Mouse (Mus musculus): ENCODE measurements around the gene Soga3. TPM values are rescaled to one million over a fixed set of nuclear protein-coding genes. Genes with fewer than 3 reads are reported as not detected.

The Soga3 gene
- polyA plus RNA-seq, 1 experiment = 1.3 TPM

DNA sequence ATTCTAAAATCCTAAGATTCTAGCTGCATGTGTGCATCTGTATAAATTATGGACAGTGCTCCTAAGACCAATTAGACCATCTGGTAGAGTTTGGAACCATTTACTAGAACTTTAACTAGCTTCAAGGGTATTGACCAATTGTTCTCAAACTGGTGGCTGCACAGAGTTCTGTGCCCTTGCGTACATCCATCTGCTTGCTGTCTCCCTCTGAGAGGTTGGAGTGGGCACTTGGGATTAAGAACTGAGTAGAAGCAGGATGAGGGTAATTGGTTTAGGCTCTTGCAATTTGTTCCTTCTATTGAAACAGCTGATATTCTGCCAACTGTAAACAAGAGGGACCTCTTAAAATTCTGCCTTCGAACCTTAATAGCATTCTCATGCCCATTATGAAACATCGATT is 11.7 kb downstream of the Soga3 start:
- Histone ChIP-seq H3K36me3 (replicated peaks; ENCODE audit: low read length) (no peaks in the 10 kb centered on the region), H3K9me3 (no peaks in the 10 kb centered on the region), H3K4me3 (replicated peaks) (no peak overlapping the region), H3K4me1 (no peaks in the 10 kb centered on the region), H3K27me3 (replicated peaks) (no peaks in the 10 kb centered on the region)
- TF ChIP-seq GATA1 (IDR thresholded peaks at IDR 0.05; ENCODE audit: borderline replicate concordance, low read length) (no peak), FLI1 (IDR thresholded peaks at IDR 0.05; ENCODE audit: low read length) (no peak)

GRCm38 (mm10) chr10:29161664-29162063 is 18.0 kb downstream of the Soga3 start:
- H3K27me3 ChIP-seq (replicated peaks) = no peaks in the 10 kb centered on the region

DNA sequence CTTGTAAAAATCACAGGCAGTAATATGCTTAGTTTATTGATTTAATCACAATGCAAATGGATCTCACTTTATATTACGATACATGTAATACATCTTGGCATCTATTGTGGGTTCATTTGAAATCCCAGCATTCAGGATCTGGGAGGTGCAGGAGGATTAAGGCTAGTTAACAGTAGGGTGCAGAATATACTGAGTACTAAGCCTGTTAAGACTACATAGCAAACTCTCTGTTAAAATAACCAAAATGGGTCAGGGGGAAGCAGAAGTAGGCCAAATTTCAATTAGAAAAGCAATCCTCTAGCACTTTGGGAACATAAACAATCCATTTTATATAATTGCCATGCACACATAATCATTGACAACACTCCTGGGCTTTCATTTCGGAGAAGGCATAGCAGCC is 30.1 kb downstream of the Soga3 start:
- H3K4me1 ChIP-seq = no peaks in the 10 kb centered on the region
- no peaks in the 10 kb centered on the region for H3K27me3 ChIP-seq (replicated peaks)
- no peak overlapping the region for H3K4me3 ChIP-seq (replicated peaks)
- no peaks in the 10 kb centered on the region for H3K36me3 ChIP-seq (replicated peaks; ENCODE audit: low read length)
- H3K9me3 ChIP-seq = no peaks in the 10 kb centered on the region
- no peak for TF ChIP-seq GATA1 (IDR thresholded peaks at IDR 0.05; ENCODE audit: borderline replicate concordance, low read length)
- TF ChIP-seq FLI1 (IDR thresholded peaks at IDR 0.05; ENCODE audit: low read length) = no peak

More at GRCm38 (mm10) chr10:29161664-29162063, 18.0 kb downstream of the Soga3 start:
- H3K4me1 ChIP-seq = no peaks in the 10 kb centered on the region
- H3K4me3 ChIP-seq (replicated peaks) = no peak overlapping the region
- TF ChIP-seq GATA1 (IDR thresholded peaks at IDR 0.05; ENCODE audit: borderline replicate concordance, low read length) (no peak), FLI1 (IDR thresholded peaks at IDR 0.05; ENCODE audit: low read length) (no peak)
- no peaks in the 10 kb centered on the region for H3K36me3 ChIP-seq (replicated peaks; ENCODE audit: low read length)
- no peaks in the 10 kb centered on the region for H3K9me3 ChIP-seq

GRCm38 (mm10) chr10:29175656-29176055 is 32.0 kb downstream of the Soga3 start:
- H3K4me1 ChIP-seq = no peaks in the 10 kb centered on the region
- H3K4me3 ChIP-seq (replicated peaks) = no peak overlapping the region
- TF ChIP-seq FLI1 (IDR thresholded peaks at IDR 0.05; ENCODE audit: low read length) = no peak
- no peak for TF ChIP-seq GATA1 (IDR thresholded peaks at IDR 0.05; ENCODE audit: borderline replicate concordance, low read length)

GRCm38 (mm10) chr10:29176881-29177280 is 33.2 kb downstream of the Soga3 start:
- Histone ChIP-seq H3K9me3 (no peaks in the 10 kb centered on the region), H3K4me1 (no peaks in the 10 kb centered on the region), H3K4me3 (replicated peaks) (no peak overlapping the region), H3K27me3 (replicated peaks) (no peaks in the 10 kb centered on the region), H3K36me3 (replicated peaks; ENCODE audit: low read length) (no peaks in the 10 kb centered on the region)
- TF ChIP-seq FLI1 (IDR thresholded peaks at IDR 0.05; ENCODE audit: low read length) = no peak
- no peak for TF ChIP-seq GATA1 (IDR thresholded peaks at IDR 0.05; ENCODE audit: borderline replicate concordance, low read length)

More at GRCm38 (mm10) chr10:29175656-29176055, 32.0 kb downstream of the Soga3 start:
- no peaks in the 10 kb centered on the region for H3K27me3 ChIP-seq (replicated peaks)
- no peaks in the 10 kb centered on the region for H3K36me3 ChIP-seq (replicated peaks; ENCODE audit: low read length)
- no peaks in the 10 kb centered on the region for H3K9me3 ChIP-seq

- Histone ChIP-seq H3K9me3 (no peaks in the 10 kb centered on the region), H3K27me3 (replicated peaks) (no peaks in the 10 kb centered on the region), H3K4me3 (replicated peaks) (no peak overlapping the region), H3K4me1 (no peaks in the 10 kb centered on the region), H3K36me3 (replicated peaks; ENCODE audit: low read length) (no peaks in the 10 kb centered on the region)
- TF ChIP-seq GATA1 (IDR thresholded peaks at IDR 0.05; ENCODE audit: borderline replicate concordance, low read length) (no peak), FLI1 (IDR thresholded peaks at IDR 0.05; ENCODE audit: low read length) (no peak)
These were observed 34.4 kb downstream of the Soga3 start for GRCm38 (mm10) chr10:29178003-29178402.

DNA sequence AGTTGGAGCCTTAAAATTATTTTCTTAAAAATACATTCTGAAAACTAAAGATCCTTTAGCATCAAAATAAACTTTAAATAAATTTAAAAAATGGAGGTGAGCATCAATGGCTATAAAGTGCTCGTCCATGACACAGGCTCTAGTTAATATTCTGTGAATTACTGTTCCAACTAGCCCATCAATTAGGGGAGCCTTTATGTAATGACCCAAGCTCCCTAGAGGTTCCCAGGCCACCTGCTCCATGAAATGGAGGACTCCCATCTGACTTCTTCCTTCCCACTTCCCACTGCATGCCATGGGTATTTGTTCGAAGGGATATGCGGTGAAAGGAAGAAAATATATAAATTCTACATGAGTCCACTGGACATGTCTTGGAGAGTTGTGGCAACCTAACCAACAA is 36.6 kb downstream of the Soga3 start:
- Histone ChIP-seq H3K4me3 (replicated peaks) (no peak overlapping the region), H3K36me3 (replicated peaks; ENCODE audit: low read length) (no peaks in the 10 kb centered on the region), H3K4me1 (no peaks in the 10 kb centered on the region), H3K9me3 (no peaks in the 10 kb centered on the region), H3K27me3 (replicated peaks) (no peaks in the 10 kb centered on the region)
- TF ChIP-seq FLI1 (IDR thresholded peaks at IDR 0.05; ENCODE audit: low read length) (no peak), GATA1 (IDR thresholded peaks at IDR 0.05; ENCODE audit: borderline replicate concordance, low read length) (no peak)

DNA sequence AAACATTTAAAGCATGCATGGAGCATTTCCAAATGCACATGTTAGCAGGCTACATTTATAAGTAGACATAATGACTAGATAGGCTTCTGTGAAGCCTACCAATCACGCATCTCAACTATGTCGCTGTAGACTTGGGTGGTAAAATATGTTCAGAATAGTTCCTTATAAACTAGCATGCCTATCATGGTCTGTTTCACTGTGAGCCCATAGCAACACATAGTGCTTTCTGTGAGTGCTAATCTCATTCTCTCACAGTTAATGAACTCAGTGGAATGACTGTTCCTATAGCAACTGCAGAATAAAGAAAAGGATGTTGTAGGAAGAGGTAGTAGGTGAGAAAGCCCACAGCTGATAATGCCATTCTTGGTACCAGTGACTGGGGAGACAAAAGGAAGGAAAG is 37.4 kb downstream of the Soga3 start:
- Histone ChIP-seq H3K4me1 (no peaks in the 10 kb centered on the region), H3K9me3 (no peaks in the 10 kb centered on the region), H3K27me3 (replicated peaks) (no peaks in the 10 kb centered on the region), H3K4me3 (replicated peaks) (no peak overlapping the region), H3K36me3 (replicated peaks; ENCODE audit: low read length) (no peaks in the 10 kb centered on the region)
- TF ChIP-seq FLI1 (IDR thresholded peaks at IDR 0.05; ENCODE audit: low read length) (no peak), GATA1 (IDR thresholded peaks at IDR 0.05; ENCODE audit: borderline replicate concordance, low read length) (no peak)

- no peak for TF ChIP-seq GATA1 (IDR thresholded peaks at IDR 0.05; ENCODE audit: borderline replicate concordance, low read length)
- TF ChIP-seq FLI1 (IDR thresholded peaks at IDR 0.05; ENCODE audit: low read length) = no peak
- no peak overlapping the region for H3K4me3 ChIP-seq (replicated peaks)
- no peaks in the 10 kb centered on the region for H3K36me3 ChIP-seq (replicated peaks; ENCODE audit: low read length)
- H3K27me3 ChIP-seq (replicated peaks) = no peaks in the 10 kb centered on the region
- peaks cover 27% of the 10 kb centered on the region for H3K9me3 ChIP-seq
- H3K4me1 ChIP-seq = no peaks in the 10 kb centered on the region
These were observed 50.1 kb downstream of the Soga3 start for GRCm38 (mm10) chr10:29193769-29194168.

DNA sequence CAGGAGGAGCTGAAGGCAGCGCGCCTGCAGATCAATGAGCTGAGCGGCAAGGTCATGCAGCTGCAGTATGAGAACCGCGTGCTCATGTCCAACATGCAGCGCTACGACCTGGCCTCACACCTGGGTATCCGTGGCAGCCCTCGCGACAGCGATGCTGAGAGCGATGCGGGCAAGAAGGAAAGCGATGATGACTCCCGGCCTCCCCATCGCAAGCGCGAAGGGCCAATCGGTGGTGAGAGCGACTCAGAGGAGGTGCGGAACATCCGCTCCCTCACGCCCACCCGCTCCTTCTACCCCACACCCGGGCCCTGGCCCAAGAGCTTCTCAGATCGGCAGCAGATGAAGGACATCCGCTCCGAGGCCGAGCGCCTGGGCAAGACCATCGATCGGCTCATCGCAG is 53.2 kb downstream of the Soga3 start:
- Histone ChIP-seq H3K27me3 (replicated peaks) (no peaks in the 10 kb centered on the region), H3K36me3 (replicated peaks; ENCODE audit: low read length) (no peaks in the 10 kb centered on the region), H3K9me3 (peaks cover 22% of the 10 kb centered on the region), H3K4me3 (replicated peaks) (peak overlapping the region; percentile 66), H3K4me1 (no peaks in the 10 kb centered on the region)
- TF ChIP-seq FLI1 (IDR thresholded peaks at IDR 0.05; ENCODE audit: low read length) = no peak
- TF ChIP-seq GATA1 (IDR thresholded peaks at IDR 0.05; ENCODE audit: borderline replicate concordance, low read length) = no peak

- Histone ChIP-seq H3K4me3 (replicated peaks) (no peak within 1 kb of the TSS), H3K9me3 (peaks cover 22% of the 10 kb centered on the region), H3K4me1 (no peaks in the 10 kb centered on the region), H3K27me3 (replicated peaks) (no peaks in the 10 kb centered on the region), H3K36me3 (replicated peaks; ENCODE audit: low read length) (no peaks in the 10 kb centered on the region)
- no peak for TF ChIP-seq FLI1 (IDR thresholded peaks at IDR 0.05; ENCODE audit: low read length)
- TF ChIP-seq GATA1 (IDR thresholded peaks at IDR 0.05; ENCODE audit: borderline replicate concordance, low read length) = no peak
These were observed 55.0 kb downstream of the Soga3 start, which contains the start of gene Gm49353 for GRCm38 (mm10) chr10:29198642-29199041. TSS of gene Gm49353 (plus strand) at chr10:29198954.

Data from megakaryocyte, embryonic 14.5 days (primary cell).